Mouse (Mus musculus): Measurements from ENCODE around the gene Eif4b. TPM values are rescaled to one million over a fixed set of nuclear protein-coding genes. Genes with fewer than 3 reads are reported as not detected.

Eif4b gene
- polyA plus RNA-seq, 1 experiment from 2014 or later, result 139 TPM

- H3K9ac ChIP-seq (ENCODE audit: low read depth, low read length), result no peak overlapping the region
- no peaks in the 10 kb centered on the region for H3K27me3 ChIP-seq (ENCODE audit: control insufficient read depth, insufficient read depth, low read length)
- H3K36me3 ChIP-seq (ENCODE audit: control insufficient read depth, insufficient read depth, low read length), result peaks cover 79% of the 10 kb centered on the region
- WGBS, result 66% methylated on average over 19 of the region's 19 CpGs
- no peak overlapping the region for H3K4me3 ChIP-seq (ENCODE audit: low read length)
- H3K4me2 ChIP-seq (replicated peaks; ENCODE audit: low read depth, low read length), result no peak overlapping the region
- ATAC-seq (ENCODE audit: low FRiP score, low TSS enrichment), result peak; percentile 60
- H3K4me1 ChIP-seq (ENCODE audit: control insufficient read depth, insufficient read depth, low read length), result no peaks in the 10 kb centered on the region
- H3K9me3 ChIP-seq (ENCODE audit: control insufficient read depth, low read length), result no peaks in the 10 kb centered on the region
- no peak overlapping the region for H3K27ac ChIP-seq (ENCODE audit: low read depth, low read length)
Observed at GRCm38 (mm10) chr15:102117461-102118443, 44.2 kb downstream of the Eif4b start.

GRCm38 (mm10) chr15:102118591-102118990 is 45.0 kb downstream of the Eif4b start:
- H3K9ac ChIP-seq (ENCODE audit: low read depth, low read length), result no peak overlapping the region
- peaks cover 73% of the 10 kb centered on the region for H3K36me3 ChIP-seq (ENCODE audit: control insufficient read depth, insufficient read depth, low read length)
- ATAC-seq (ENCODE audit: low FRiP score, low TSS enrichment), result no peak
- no peak overlapping the region for H3K4me2 ChIP-seq (replicated peaks; ENCODE audit: low read depth, low read length)
- 82% methylated on average over 4 of the region's 4 CpGs for WGBS
- H3K4me1 ChIP-seq (ENCODE audit: control insufficient read depth, insufficient read depth, low read length), result no peaks in the 10 kb centered on the region
- no peak overlapping the region for H3K27ac ChIP-seq (ENCODE audit: low read depth, low read length)
- H3K9me3 ChIP-seq (ENCODE audit: control insufficient read depth, low read length), result no peaks in the 10 kb centered on the region
- H3K27me3 ChIP-seq (ENCODE audit: control insufficient read depth, insufficient read depth, low read length), result no peaks in the 10 kb centered on the region
- no peak overlapping the region for H3K4me3 ChIP-seq (ENCODE audit: low read length)

DNA sequence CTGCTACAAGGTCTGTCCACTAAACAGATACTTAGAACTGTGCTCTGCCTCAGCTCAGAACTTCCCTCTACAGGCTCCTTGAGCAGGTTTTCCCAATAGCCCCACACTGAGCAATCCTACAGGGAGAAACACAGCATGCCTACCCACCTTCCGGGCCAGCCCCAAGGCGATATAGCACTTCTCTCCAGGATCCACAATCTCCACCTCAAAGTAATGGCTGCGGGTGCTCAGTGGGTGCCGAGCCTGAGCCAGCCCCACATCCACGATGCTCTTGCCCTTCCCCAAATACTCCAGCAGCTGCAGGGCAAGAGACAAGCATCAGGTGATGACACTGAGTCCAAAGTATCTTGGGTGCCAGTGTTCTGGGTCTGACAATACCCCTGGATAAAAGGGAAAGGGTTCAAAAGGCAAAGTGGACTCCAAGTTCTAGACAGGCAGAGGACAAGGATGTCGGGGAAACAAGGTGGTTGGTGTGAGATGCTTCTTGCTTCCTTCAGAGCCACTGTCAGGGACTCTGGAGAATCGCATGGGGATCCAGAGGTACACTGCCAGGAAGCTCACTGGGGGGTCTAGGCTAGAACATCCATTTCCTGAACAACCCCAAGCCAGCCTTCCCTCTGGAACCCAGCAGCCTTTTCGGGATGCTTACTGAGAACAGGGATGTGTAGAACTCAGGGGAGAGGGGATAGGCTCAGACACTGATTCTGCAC is 45.7 kb downstream of the Eif4b start:
- H3K4me3 ChIP-seq (ENCODE audit: low read length), result no peak overlapping the region
- H3K27me3 ChIP-seq (ENCODE audit: control insufficient read depth, insufficient read depth, low read length), result no peaks in the 10 kb centered on the region
- no peak for ATAC-seq (ENCODE audit: low FRiP score, low TSS enrichment)
- peaks cover 67% of the 10 kb centered on the region for H3K36me3 ChIP-seq (ENCODE audit: control insufficient read depth, insufficient read depth, low read length)
- no peaks in the 10 kb centered on the region for H3K4me1 ChIP-seq (ENCODE audit: control insufficient read depth, insufficient read depth, low read length)
- H3K9me3 ChIP-seq (ENCODE audit: control insufficient read depth, low read length), result no peaks in the 10 kb centered on the region
- no peak overlapping the region for H3K9ac ChIP-seq (ENCODE audit: low read depth, low read length)
- no peak overlapping the region for H3K4me2 ChIP-seq (replicated peaks; ENCODE audit: low read depth, low read length)
- H3K27ac ChIP-seq (ENCODE audit: low read depth, low read length), result no peak overlapping the region
- WGBS, result 78% methylated on average over 8 of the region's 8 CpGs

- Histone ChIP-seq H3K9ac (ENCODE audit: low read depth, low read length) (no peak overlapping the region), H3K4me2 (replicated peaks; ENCODE audit: low read depth, low read length) (no peak overlapping the region), H3K27me3 (ENCODE audit: control insufficient read depth, insufficient read depth, low read length) (no peaks in the 10 kb centered on the region), H3K9me3 (ENCODE audit: control insufficient read depth, low read length) (no peaks in the 10 kb centered on the region), H3K27ac (ENCODE audit: low read depth, low read length) (no peak overlapping the region), H3K36me3 (ENCODE audit: control insufficient read depth, insufficient read depth, low read length) (peaks cover 65% of the 10 kb centered on the region), H3K4me3 (ENCODE audit: low read length) (no peak overlapping the region), H3K4me1 (ENCODE audit: control insufficient read depth, insufficient read depth, low read length) (no peaks in the 10 kb centered on the region)
- no peak for ATAC-seq (ENCODE audit: low FRiP score, low TSS enrichment)
- WGBS, result 80% methylated on average over 2 of the region's 2 CpGs
Observed at GRCm38 (mm10) chr15:102119831-102120170, 46.2 kb downstream of the Eif4b start.

GRCm38 (mm10) chr15:102120530-102120929 is 47.0 kb downstream of the Eif4b start:
- Histone ChIP-seq H3K4me3 (ENCODE audit: low read length) (no peak overlapping the region), H3K27me3 (ENCODE audit: control insufficient read depth, insufficient read depth, low read length) (no peaks in the 10 kb centered on the region), H3K4me2 (replicated peaks; ENCODE audit: low read depth, low read length) (no peak overlapping the region), H3K9me3 (ENCODE audit: control insufficient read depth, low read length) (no peaks in the 10 kb centered on the region), H3K27ac (ENCODE audit: low read depth, low read length) (no peak overlapping the region), H3K4me1 (ENCODE audit: control insufficient read depth, insufficient read depth, low read length) (no peaks in the 10 kb centered on the region), H3K9ac (ENCODE audit: low read depth, low read length) (no peak overlapping the region), H3K36me3 (ENCODE audit: control insufficient read depth, insufficient read depth, low read length) (peaks cover 64% of the 10 kb centered on the region)
- WGBS, result 80% methylated on average over 5 of the region's 5 CpGs
- no peak for ATAC-seq (ENCODE audit: low FRiP score, low TSS enrichment)

DNA sequence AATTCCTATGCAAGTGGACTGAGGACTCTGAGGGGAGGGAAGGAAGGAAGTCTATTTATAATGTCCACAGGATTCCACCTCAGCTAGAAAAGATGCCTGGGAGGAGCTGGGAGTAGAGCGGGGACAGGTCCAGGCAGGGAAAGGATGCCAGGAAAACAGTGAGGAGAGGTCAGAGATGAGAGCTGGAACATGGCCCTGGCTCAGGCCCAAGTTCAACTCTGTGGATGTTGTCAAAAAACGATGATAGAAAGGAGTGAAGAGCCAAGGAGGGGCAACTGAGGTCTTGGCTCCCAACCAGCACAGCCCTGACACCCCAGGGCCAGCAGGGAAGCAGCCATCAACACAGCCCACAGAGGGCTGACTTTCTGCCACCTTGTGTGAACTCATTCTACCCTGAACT is 52.7 kb downstream of the Eif4b start:
- Histone ChIP-seq H3K9ac (ENCODE audit: low read depth, low read length) (no peak overlapping the region), H3K27ac (ENCODE audit: low read depth, low read length) (peak overlapping the region; percentile 42; the same call in 1 of the 2 replicates), H3K4me2 (replicated peaks; ENCODE audit: low read depth, low read length) (no peak overlapping the region), H3K36me3 (ENCODE audit: control insufficient read depth, insufficient read depth, low read length) (peaks cover 69% of the 10 kb centered on the region), H3K9me3 (ENCODE audit: control insufficient read depth, low read length) (no peaks in the 10 kb centered on the region), H3K4me3 (ENCODE audit: low read length) (no peak overlapping the region), H3K27me3 (ENCODE audit: control insufficient read depth, insufficient read depth, low read length) (no peaks in the 10 kb centered on the region), H3K4me1 (ENCODE audit: control insufficient read depth, insufficient read depth, low read length) (no peaks in the 10 kb centered on the region)
- no peak for ATAC-seq (ENCODE audit: low FRiP score, low TSS enrichment)
- WGBS, result 60% methylated on average over 2 of the region's 2 CpGs

DNA sequence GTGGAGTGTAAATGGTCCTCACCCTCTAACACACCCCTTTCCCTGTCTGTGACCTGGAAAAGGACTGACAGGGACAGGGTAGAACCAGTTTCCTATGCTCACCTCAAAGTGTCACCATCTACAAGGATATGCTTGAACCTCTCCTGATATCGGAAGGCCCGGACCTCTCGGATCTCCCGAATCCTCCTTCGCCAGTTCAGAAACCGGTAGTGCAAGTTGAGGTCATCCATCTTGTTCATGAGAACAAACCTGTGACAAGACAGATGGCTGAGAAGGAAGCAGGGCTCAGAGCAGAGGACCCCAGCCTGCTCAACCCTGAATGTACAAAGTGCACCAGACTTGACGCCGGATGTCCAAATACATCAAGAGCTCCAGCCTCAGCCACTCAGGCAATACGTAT is 59.7 kb downstream of the Eif4b start:
- WGBS, result 81% methylated on average over 9 of the region's 9 CpGs
- peaks cover 7% of the 10 kb centered on the region; the same call in 1 of the 2 replicates for H3K4me1 ChIP-seq (ENCODE audit: control insufficient read depth, insufficient read depth, low read length)
- H3K36me3 ChIP-seq (ENCODE audit: control insufficient read depth, insufficient read depth, low read length), result peaks cover 40% of the 10 kb centered on the region
- H3K27me3 ChIP-seq (ENCODE audit: control insufficient read depth, insufficient read depth, low read length), result no peaks in the 10 kb centered on the region
- H3K4me3 ChIP-seq (ENCODE audit: low read length), result no peak overlapping the region
- no peaks in the 10 kb centered on the region for H3K9me3 ChIP-seq (ENCODE audit: control insufficient read depth, low read length)
- H3K4me2 ChIP-seq (replicated peaks; ENCODE audit: low read depth, low read length), result no peak overlapping the region
- H3K27ac ChIP-seq (ENCODE audit: low read depth, low read length), result no peak overlapping the region
- no peak overlapping the region for H3K9ac ChIP-seq (ENCODE audit: low read depth, low read length)
- ATAC-seq (ENCODE audit: low FRiP score, low TSS enrichment), result no peak

DNA sequence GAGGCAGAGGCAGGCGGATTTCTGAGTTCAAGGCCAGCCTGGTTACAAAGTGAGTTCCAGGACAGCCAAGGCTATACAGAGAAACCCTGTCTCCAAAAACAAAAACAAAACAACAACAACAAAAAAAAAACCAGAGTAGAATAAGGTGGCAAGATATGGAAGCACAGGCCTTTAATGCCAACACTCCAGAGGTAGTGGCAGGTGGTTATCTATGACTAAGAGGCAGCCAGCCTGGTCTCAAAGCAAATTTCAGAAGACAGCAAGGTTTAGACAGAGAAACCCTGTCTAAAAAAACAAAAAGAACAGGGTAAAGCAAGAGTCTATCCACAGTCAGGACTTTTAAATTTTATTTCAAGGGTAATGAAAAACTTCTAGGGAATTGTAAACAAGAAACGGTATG is 61.1 kb downstream of the Eif4b start:
- Histone ChIP-seq H3K4me1 (ENCODE audit: control insufficient read depth, insufficient read depth, low read length) (peaks cover 7% of the 10 kb centered on the region; the same call in 1 of the 2 replicates), H3K9ac (ENCODE audit: low read depth, low read length) (no peak overlapping the region), H3K27me3 (ENCODE audit: control insufficient read depth, insufficient read depth, low read length) (no peaks in the 10 kb centered on the region), H3K4me3 (ENCODE audit: low read length) (no peak overlapping the region), H3K4me2 (replicated peaks; ENCODE audit: low read depth, low read length) (no peak overlapping the region), H3K9me3 (ENCODE audit: control insufficient read depth, low read length) (no peaks in the 10 kb centered on the region), H3K27ac (ENCODE audit: low read depth, low read length) (no peak overlapping the region), H3K36me3 (ENCODE audit: control insufficient read depth, insufficient read depth, low read length) (peaks cover 27% of the 10 kb centered on the region)
- 92% methylated on average over 2 of the region's 2 CpGs for WGBS
- ATAC-seq (ENCODE audit: low FRiP score, low TSS enrichment), result no peak
